Mouse (Mus musculus) heart, embryonic 14.5 days (tissue): ENCODE measurements around the gene Cpsf2. TPM values are rescaled to one million over a fixed set of nuclear protein-coding genes. Genes with fewer than 3 reads are reported as not detected.

ENCODE experiments used
- polyA plus RNA-seq: library from polyadenylated mRNA; unstranded; fragments of >200 nt; fragmentation: Nextera tagmentation; extraction: Ambion mirVana; gene quantifications from 2 replicates; pipeline ENCODE4 v1.2.1, GENCODE M21; 2014

Gene Cpsf2
- polyA plus RNA-seq, 1 experiment from 2014 or later: 21.5 TPM

Other genes starting within 250 kb of the Cpsf2 start
- 108 and 152 TPM in 2 replicates for gene Fbln5, start 156.9 kb upstream of the Cpsf2 start, polyA plus RNA-seq
- gene Trip11, start 62.7 kb upstream of the Cpsf2 start, polyA plus RNA-seq: 20.5 and 21.8 TPM in 2 replicates
- gene Atxn3, start 17.7 kb upstream of the Cpsf2 start, polyA plus RNA-seq: 8.8 and 10.2 TPM in 2 replicates
- gene Slc24a4, start 152.7 kb downstream of the Cpsf2 start, polyA plus RNA-seq: 2.7 and 3.1 TPM in 2 replicates